Mouse (Mus musculus) heart, embryonic 16.5 days (tissue): ENCODE results near the gene Arid4a. TPM values are rescaled to one million over a fixed set of nuclear protein-coding genes. Genes with fewer than 3 reads are reported as not detected.
"Not testable (repeated sequence)": the region's sequence is repeated elsewhere in the genome, so short reads cannot be mapped to it uniquely, and the experiment has no call there.

Source experiments
- ATAC-seq: fragments of 200-750 bp; cut with Nextera tagmentation; replicated peaks from 2 replicates; pipeline ENCODE4 v1.8.0; 2017; ENCODE audit warnings: moderate number of reproducible peaks; ENCODE audit not compliant: insufficient read depth, low FRiP score; ENCODE audit errors: extremely low read depth
- H3K27ac ChIP-seq: fragments of 300-500 bp; sonication (generic); 2 replicates; pipeline ENCODE4 v1.5.1; 2014; ENCODE audit warnings: mild to moderate bottlenecking, low read length, control low read depth, moderate library complexity
- H3K27me3 ChIP-seq: fragments of 300-500 bp; sonication (generic); 2 replicates; pipeline ENCODE4 v1.6.1; 2014; ENCODE audit warnings: low read length, mixed read lengths; ENCODE audit not compliant: control insufficient read depth, insufficient read depth
- H3K36me3 ChIP-seq: fragments of 300-500 bp; sonication (generic); 2 replicates; pipeline ENCODE4 v1.6.1; 2014; ENCODE audit not compliant: control insufficient read depth, insufficient read depth
- H3K4me1 ChIP-seq: fragments of 300-500 bp; sonication (generic); 2 replicates; pipeline ENCODE4 v1.6.1; 2014; ENCODE audit warnings: low read length, mixed read lengths; ENCODE audit not compliant: control insufficient read depth, insufficient read depth
- H3K4me2 ChIP-seq: fragments of 300-500 bp; sonication (generic); 2 replicates; pipeline ENCODE4 v1.6.1; 2014; ENCODE audit warnings: low read depth, mild to moderate bottlenecking, control low read depth, low read length
- H3K4me3 ChIP-seq: fragments of 300-500 bp; sonication (generic); 2 replicates; pipeline ENCODE4 v1.5.1; 2014; ENCODE audit warnings: mild to moderate bottlenecking, control low read depth, low read length
- H3K9ac ChIP-seq: fragments of 300-500 bp; sonication (generic); 2 replicates; pipeline ENCODE4 v1.6.1; 2014; ENCODE audit warnings: low read length, control low read depth
- H3K9me3 ChIP-seq: fragments of 300-500 bp; sonication (generic); replicated peaks from 2 replicates; pipeline ENCODE4 v1.6.1; 2016; ENCODE audit warnings: low read length; ENCODE audit not compliant: control insufficient read depth
- WGBS: fragments of 180-500 bp; shearing (Covaris S2); extraction: QIAGEN DNeasy Blood & Tissue Kit; methylation state at CpG from one replicate; pipeline ENCODE4 v1.1.7; 2014; 5-methylcytosine and 5-hydroxymethylcytosine counted together
- polyA plus RNA-seq: library from polyadenylated mRNA; unstranded; fragments of >200 nt; fragmentation: Nextera tagmentation; extraction: Ambion mirVana; gene quantifications from 2 replicates; pipeline ENCODE4 v1.2.1, GENCODE M21; 2015

Gene Arid4a
- polyA plus RNA-seq, 1 experiment from 2014 or later: 29.3 TPM

DNA sequence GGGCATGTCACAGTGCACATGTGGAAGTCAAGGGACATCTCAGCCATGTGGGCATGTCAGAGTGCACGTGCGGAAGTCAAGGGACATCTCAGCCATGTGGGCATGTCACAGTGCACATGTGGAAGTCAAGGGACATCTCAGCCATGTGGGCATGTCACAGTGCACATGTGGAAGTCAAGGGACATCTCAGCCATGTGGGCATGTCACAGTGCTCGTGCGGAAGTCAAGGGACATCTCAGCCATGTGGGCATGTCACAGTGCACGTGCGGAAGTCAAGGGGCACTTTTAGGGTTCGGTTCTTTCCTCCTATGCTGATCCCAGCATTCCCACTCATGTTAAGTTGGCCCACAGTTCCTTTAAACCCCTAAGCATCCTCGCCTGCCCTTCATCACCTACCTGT is 12.5 kb downstream of the Arid4a start:
- H3K27ac ChIP-seq, H3K9me3 ChIP-seq, H3K4me1 ChIP-seq, H3K9ac ChIP-seq, H3K27me3 ChIP-seq, H3K4me2 ChIP-seq, ATAC-seq, H3K4me3 ChIP-seq: not testable (repeated sequence)
- peaks cover 46% of the 10 kb centered on the region for H3K36me3 ChIP-seq
- 87% methylated on average over 8 of the region's 8 CpGs for WGBS

DNA sequence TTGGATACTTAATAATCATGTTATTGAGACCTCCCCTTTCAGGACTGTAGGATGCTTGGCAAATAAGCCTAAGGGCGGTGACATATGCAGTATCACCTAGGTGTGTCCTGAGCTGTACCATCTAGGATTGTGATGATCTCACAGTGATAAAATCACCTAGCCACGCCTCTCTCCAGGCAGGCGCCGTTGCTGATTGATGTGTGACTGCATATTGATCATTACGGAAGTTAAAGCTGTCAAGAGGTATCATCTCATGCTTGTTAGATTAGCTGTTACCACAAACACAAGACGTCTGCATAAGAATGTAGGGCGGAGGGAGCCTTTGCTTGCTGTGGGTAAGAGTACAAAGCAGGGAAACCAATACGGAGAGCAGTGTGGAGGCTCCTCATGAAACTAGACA is 14.5 kb downstream of the Arid4a start:
- peaks cover 29% of the 10 kb centered on the region for H3K36me3 ChIP-seq

DNA sequence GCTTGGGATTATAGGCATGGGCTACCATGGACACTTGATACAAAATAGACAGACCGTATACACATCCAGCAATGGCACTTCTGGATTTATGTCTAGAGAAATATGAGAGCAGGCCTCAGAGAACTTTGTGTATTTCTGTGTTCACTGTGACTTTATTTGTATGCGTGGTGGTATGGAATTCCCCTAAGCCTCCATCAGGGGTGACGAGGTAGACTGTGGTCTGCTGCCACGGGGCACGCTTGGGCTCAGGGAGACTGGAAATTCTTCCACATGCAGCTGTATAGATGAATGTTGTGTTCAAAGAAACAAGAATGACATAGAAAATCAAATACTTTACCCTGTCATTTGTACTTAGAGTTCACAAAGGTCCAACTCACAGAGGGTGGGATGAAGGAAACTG is 14.9 kb downstream of the Arid4a start:
- ATAC-seq: no peak
- H3K4me2 ChIP-seq: no peak overlapping the region
- no peaks in the 10 kb centered on the region for H3K9me3 ChIP-seq
- H3K27me3 ChIP-seq: no peaks in the 10 kb centered on the region
- no peak overlapping the region for H3K9ac ChIP-seq
- no peaks in the 10 kb centered on the region for H3K4me1 ChIP-seq
- H3K36me3 ChIP-seq: peaks cover 25% of the 10 kb centered on the region
- WGBS: 93% methylated on average over 5 of the region's 5 CpGs
- H3K27ac ChIP-seq: no peak overlapping the region
- no peak overlapping the region for H3K4me3 ChIP-seq

More for the DNA sequence above, 14.5 kb downstream of the Arid4a start:
- no peak for ATAC-seq
- no peaks in the 10 kb centered on the region for H3K27me3 ChIP-seq
- H3K4me3 ChIP-seq: no peak overlapping the region
- H3K4me1 ChIP-seq: no peaks in the 10 kb centered on the region
- H3K27ac ChIP-seq: no peak overlapping the region
- 90% methylated on average over 8 of the region's 8 CpGs for WGBS
- H3K9me3 ChIP-seq: no peaks in the 10 kb centered on the region
- H3K9ac ChIP-seq: no peak overlapping the region
- H3K4me2 ChIP-seq: no peak overlapping the region

DNA sequence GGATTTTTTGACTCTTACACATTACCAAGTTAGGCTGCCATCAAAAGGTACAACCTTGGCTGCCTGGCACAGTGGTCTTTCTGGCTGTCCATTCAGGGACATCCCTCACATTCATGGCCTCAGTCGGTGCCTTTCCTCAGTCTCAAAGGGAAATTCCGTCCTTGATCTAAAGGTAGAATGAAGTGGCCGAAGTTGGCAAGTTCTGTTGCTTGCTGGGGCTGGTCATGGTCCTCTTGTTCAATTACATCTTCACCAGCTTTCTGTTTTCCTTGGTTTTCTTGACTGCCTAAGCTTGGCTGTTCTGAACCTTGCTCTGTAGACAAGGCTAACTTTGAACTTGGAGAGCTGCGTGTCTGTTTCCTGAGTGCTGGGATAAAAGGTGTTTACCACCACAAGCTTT is 20.0 kb downstream of the Arid4a start:
- ATAC-seq: no peak
- peaks cover 37% of the 10 kb centered on the region for H3K36me3 ChIP-seq
- WGBS: 89% methylated on average over 4 of the region's 4 CpGs

DNA sequence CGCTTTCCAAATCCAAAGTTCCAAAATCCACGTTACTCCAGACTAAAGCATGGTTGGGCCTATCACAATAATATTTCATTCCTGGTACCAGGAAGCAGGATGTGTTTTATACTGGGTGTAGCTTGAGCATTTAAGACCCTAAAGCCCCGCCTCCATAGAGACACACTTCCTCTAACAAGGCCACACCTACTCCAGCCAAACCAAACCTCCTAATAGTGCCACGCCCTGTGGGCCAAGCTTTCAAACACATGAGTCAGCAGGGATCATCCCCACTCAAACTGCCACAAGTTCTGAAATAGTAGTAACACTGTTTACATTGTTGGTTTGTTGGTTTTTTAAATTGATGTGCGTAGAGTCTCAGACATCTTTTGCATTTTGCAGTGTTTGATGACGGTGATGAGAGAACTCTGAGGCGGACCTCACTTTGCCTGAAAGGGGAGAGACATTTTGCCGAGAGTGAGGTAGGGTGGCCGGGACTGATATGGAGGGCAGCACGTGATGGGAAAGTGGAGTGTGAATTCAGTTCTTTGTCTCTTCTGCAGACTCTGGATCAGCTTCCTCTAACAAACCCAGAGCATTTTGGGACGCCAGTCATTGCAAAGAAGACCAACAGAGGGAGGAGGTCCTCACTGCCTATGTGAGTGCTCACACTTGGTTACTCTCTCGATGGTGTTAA is 21.1 kb downstream of the Arid4a start:
- H3K4me2 ChIP-seq: no peak overlapping the region
- no peak overlapping the region for H3K9ac ChIP-seq
- 91% methylated on average over 12 of the region's 12 CpGs for WGBS
- no peak for ATAC-seq
- no peaks in the 10 kb centered on the region for H3K27me3 ChIP-seq
- H3K4me3 ChIP-seq: no peak overlapping the region
- peaks cover 44% of the 10 kb centered on the region for H3K36me3 ChIP-seq
- no peaks in the 10 kb centered on the region for H3K4me1 ChIP-seq
- no peak overlapping the region for H3K27ac ChIP-seq
- no peaks in the 10 kb centered on the region for H3K9me3 ChIP-seq

More for the DNA sequence above, 20.0 kb downstream of the Arid4a start:
- H3K4me1 ChIP-seq: no peaks in the 10 kb centered on the region
- H3K27me3 ChIP-seq: no peaks in the 10 kb centered on the region
- no peak overlapping the region for H3K27ac ChIP-seq
- H3K4me2 ChIP-seq: no peak overlapping the region
- H3K4me3 ChIP-seq: no peak overlapping the region
- H3K9ac ChIP-seq: no peak overlapping the region
- H3K9me3 ChIP-seq: no peaks in the 10 kb centered on the region

DNA sequence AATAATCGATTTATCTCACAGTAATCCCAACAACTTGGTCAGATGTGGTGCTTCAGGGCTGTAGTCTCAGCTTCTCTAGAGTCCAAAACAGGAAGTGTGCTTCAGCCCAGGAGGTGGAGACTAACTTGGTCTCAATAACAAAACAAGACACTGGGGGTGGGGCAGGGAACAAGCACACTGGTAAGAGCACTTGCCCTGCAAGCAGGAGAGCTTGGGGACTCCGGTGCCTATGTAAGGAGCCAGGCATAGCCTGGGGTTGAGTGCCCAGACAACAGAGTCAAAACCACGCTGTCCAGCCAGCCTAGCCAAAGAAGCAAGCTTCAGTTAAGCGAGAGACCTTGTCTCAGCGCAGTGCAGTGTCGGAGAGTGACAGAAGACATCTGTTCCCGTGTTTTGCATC is 24.7 kb downstream of the Arid4a start:
- no peak overlapping the region for H3K27ac ChIP-seq
- no peaks in the 10 kb centered on the region for H3K4me1 ChIP-seq
- H3K4me3 ChIP-seq: no peak overlapping the region
- 83% methylated on average over 7 of the region's 7 CpGs for WGBS
- no peak for ATAC-seq
- H3K9me3 ChIP-seq: no peaks in the 10 kb centered on the region
- H3K27me3 ChIP-seq: no peaks in the 10 kb centered on the region
- no peak overlapping the region for H3K4me2 ChIP-seq
- no peak overlapping the region for H3K9ac ChIP-seq
- peaks cover 46% of the 10 kb centered on the region for H3K36me3 ChIP-seq

DNA sequence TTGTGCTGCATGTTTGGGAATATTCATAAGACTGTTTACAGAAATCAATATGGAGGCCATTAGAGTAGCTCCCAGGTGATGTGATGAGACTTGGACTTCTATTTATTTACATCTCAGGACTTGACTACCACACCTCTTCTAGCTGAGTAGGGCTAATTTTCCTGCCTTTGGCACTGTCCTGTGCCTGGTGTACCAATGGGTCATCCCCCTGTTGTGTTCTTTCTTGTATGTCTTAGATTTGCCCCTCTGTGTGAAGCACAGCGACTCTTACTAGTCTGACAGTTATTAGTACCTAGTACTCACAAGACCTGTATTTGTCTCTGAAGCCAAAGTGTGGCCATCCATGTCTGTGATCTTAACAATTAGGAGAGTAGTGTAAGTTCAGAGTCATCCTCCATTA is 26.7 kb downstream of the Arid4a start:
- Histone ChIP-seq H3K27me3 (no peaks in the 10 kb centered on the region), H3K36me3 (peaks cover 45% of the 10 kb centered on the region)
- ATAC-seq: no peak

DNA sequence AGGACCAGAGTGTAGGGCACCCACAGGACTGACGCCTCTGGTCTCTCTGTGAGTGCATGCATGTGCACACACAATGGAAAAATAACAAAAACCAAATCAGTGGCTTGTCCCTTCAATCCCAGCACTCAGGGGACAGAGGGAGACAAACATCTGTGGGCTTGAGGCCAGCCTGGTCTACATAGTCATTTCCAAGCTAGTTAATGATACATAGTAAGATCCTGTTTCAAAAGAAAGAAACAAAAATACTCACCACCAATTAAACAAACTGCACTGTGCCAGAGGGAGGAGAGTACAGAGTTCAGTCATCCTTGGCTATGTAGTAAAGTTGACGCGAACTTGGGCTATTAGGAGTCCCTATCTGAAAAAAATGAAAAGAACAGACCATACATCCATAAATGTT is 27.8 kb downstream of the Arid4a start:
- no peaks in the 10 kb centered on the region for H3K27me3 ChIP-seq
- no peak overlapping the region for H3K4me3 ChIP-seq
- H3K27ac ChIP-seq: no peak overlapping the region
- peaks cover 38% of the 10 kb centered on the region for H3K36me3 ChIP-seq
- no peak overlapping the region for H3K9ac ChIP-seq
- no peak overlapping the region for H3K4me2 ChIP-seq
- peaks cover 11% of the 10 kb centered on the region for H3K4me1 ChIP-seq
- H3K9me3 ChIP-seq: 0 out of 2 replicates have a peak, but pooled peaks cover 3% of the 10 kb centered on the region
- WGBS: 88% methylated on average over 3 of the region's 3 CpGs
- no peak for ATAC-seq

More for the DNA sequence above, 26.7 kb downstream of the Arid4a start:
- H3K9ac ChIP-seq: no peak overlapping the region
- H3K4me1 ChIP-seq: peaks cover 1% of the 10 kb centered on the region; the same call in 1 of the 2 replicates
- H3K4me2 ChIP-seq: no peak overlapping the region
- no peak overlapping the region for H3K4me3 ChIP-seq
- WGBS: 95% methylated on average over 1 of the region's 1 CpGs
- H3K27ac ChIP-seq: no peak overlapping the region
- H3K9me3 ChIP-seq: 0 out of 2 replicates have a peak, but pooled peaks cover 3% of the 10 kb centered on the region

DNA sequence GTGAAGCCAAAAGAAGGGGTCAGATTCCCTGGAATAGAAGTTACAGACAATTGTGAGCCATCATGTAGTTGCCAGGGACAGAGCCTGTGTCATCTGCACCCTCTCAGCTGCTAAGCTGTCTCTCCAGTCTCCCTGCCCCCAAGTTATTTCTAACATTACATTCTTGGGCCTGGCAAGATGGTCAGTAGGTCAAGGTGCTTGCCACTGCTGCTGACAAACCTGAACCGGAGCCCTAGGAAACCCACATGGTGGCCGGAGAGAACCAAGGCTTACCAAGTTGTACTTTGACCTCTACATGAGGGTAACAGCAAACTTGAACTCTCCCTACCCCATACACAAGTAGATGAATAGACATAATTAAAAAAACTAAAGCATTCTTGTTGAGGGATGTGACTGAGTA is 28.7 kb downstream of the Arid4a start:
- peaks cover 34% of the 10 kb centered on the region for H3K36me3 ChIP-seq
- WGBS: 96% methylated on average over 2 of the region's 2 CpGs
- H3K4me3 ChIP-seq: no peak overlapping the region
- H3K27me3 ChIP-seq: no peaks in the 10 kb centered on the region
- H3K27ac ChIP-seq: no peak overlapping the region
- no peak overlapping the region for H3K4me2 ChIP-seq
- H3K4me1 ChIP-seq: peaks cover 13% of the 10 kb centered on the region
- H3K9ac ChIP-seq: no peak overlapping the region
- ATAC-seq: no peak
- 0 out of 2 replicates have a peak, but pooled peaks cover 3% of the 10 kb centered on the region for H3K9me3 ChIP-seq
